Mouse (Mus musculus) heart, postnatal 36 days (tissue): Measurements from ENCODE around the gene Syf2. TPM values are rescaled to one million over a fixed set of nuclear protein-coding genes. Genes with fewer than 3 reads are reported as not detected.

ENCODE experiments used
- DNase-seq, 2 experiments: peaks; one replicate each; pipeline ENCODE4 v3.0.0; 2021 to 2022
- intact Hi-C: fragments of 180-260 bp; cut with DNase I; formaldehyde crosslinking; loops from one replicate; pipeline ENCODE4 v1.15.1; 2025
- total RNA-seq, 2 experiments: library from RNA; stranded (reverse); gene quantifications; 2 replicates each; pipeline ENCODE4 v1.2.3; 2021

The Syf2 gene
- total RNA-seq, 2 experiments from 2014 or later, result 56.1 to 65.6 TPM

DNA sequence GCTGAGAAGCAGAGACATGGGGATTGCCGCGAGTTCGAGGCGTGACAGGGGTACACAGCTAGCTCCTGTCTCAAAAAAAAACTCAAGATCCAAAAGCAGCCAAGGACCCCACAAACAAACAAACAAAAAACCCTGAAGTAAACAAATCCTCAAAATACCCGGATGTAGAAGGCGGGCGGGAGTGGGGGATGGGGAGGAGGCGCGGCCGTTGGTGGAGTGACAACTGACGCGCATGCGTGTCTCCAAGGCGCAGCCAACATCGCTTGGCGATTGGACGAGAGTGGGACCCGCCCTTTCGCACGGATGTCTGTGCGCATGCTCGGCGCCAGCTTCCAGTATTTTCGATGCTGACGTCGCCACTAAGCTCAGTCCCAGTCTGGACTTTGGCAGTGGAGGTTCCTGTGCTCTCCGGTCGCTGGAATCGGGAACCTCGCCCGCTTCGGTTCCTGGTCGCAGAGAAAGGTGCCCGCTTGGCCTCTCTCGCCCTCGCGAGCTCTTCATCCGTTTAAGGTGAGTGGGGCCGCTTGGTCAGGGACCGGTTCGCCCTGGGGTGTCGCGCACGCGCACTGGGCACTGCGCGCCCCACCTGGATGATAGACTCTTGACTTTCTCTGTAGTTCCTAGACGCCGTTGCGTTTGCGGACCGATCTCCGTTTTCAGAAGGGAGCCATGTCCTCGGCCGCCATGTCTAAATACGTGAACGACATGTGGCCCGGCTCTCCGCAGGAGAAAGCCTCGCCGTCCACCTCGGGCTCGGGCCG is 7.3 kb upstream of the Syf2 start, which contains the start of gene Rsrp1:
Gene Rsrp1 (plus strand): TSS at position 335 of the 761 bp plus-strand sequence.
- intact Hi-C loops, result no loop called here
- DNase-seq, result peak; percentile 98

GRCm38 (mm10) chr4:134924019-134924741 is 6.5 kb upstream of the Syf2 start:
- DNase-seq, result peak; percentile 61 to 72
- intact Hi-C loops, result no loop called here

DNA sequence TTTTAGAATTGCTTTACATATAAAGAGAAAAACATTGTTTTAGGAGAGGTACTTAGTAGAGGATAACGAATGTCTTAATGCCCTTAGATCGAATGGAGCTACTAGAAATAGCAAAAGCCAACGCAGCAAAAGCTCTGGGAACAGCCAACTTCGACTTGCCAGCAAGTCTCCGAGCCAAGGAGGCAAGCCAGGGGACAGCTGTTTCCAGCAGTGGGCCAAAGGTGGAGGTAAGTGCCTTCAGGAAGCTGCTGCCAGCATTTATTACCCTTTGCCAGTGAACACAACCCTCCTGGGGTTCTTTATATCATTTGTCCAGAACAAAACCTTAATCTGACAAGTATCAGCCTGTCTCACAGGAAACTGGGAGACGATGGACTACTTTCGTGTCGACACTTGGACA is 5.5 kb upstream of the Syf2 start:
- intact Hi-C loops, result no loop called here

GRCm38 (mm10) chr4:134927815-134928463 is 2.8 kb upstream of the Syf2 start:
- DNase-seq, result no peak
- intact Hi-C loops, result no loop called here

More for the DNA sequence above, 5.5 kb upstream of the Syf2 start:
- DNase-seq, result peak; percentile 33 to 37

- DNase-seq, result no peak
- intact Hi-C loops, result no loop called here
Observed at GRCm38 (mm10) chr4:134928464-134928836, 2.2 kb upstream of the Syf2 start.

DNA sequence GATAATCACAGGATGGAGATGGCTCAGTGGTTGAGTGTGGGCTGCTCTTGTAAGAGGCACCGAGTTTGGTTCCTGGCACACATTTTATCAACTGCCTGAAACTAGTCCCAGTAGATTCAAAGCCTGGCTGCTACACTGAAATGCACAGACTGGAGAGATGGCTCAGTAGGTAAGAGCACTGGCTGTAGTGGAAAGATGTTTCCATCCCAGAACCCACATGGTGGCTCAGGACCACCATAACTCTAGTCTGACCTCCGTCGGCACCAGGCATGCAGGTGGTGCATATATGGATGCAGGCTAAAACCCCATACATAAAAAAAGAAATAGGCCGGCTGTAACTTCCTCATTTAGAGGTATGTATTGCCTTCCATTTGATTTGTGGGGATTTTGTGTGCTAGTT is 1.2 kb upstream of the Syf2 start:
- DNase-seq, result no peak
- intact Hi-C loops, result no loop called here

GRCm38 (mm10) chr4:134930190-134930589 is 508 bp upstream of the Syf2 start:
- no peak for DNase-seq
- intact Hi-C loops, result loop anchor here (5.0 kb wide), 2 partner anchors 402 to 422 kb away; partner anchors contain the start of gene Srrm1

GRCm38 (mm10) chr4:134937240-134938176 is 6.8 kb downstream of the Syf2 start:
- intact Hi-C loops, result no loop called here
- DNase-seq, result peak in 1 of 2 experiments; percentile 18

DNA sequence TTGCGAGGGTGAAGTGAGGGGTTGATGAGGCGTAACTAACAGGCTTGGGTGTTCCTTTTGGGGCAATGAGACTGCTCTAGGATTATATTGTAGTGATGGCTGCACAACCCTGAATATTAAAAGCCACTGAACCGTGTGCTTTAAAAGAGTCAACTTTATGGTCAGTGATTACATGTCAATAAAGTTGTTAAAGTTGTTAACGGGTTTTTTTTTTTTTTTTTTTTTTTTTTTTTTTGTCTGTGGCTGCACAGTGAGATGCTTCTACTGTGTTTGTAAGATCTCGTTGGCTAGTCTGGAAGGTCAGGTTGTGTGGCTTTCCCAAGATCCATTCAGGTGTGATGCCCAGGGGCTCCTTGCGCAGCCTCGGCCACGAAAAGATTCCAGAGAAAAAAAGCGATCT is 9.2 kb downstream of the Syf2 start:
- intact Hi-C loops, result no loop called here

DNA sequence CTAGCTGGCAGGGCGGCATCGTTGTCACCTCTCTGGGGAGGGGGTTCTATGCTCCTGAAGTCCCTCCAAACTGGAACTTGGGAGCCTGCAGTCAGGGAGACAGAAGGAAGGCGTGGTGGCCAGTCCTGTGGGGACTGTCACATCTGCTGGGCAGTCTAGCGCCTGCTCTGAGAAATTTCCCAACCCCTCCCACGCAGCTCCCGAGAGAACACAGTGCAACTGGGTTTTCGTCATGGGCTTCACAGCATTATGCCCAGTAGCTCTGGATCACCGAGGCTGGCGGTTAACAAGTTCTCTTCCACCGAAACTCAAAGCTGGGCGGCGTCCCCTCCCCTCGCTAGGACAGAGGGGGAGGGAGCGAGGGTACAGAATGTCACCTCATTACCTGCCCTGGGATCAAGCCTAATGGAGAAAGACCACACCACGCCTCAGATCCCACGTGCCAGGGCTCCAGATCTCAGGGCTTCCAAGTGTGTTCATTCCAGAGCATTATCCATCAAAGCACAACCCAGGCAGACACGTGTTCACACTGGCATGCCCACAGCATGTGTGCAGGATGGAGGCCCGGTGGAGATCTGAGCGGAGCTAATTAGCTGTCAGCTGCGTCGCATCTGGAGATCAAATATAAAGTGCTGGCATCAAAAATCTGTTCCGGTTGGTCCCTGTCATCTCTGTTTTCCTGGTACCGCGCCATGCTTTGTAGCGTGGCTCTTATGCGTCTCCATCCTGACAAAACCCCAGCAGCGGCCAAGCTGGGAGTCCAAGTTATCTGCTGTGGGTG is 13.2 kb downstream of the Syf2 start:
- intact Hi-C loops, result no loop called here

More for the DNA sequence above, 9.2 kb downstream of the Syf2 start:
- no peak for DNase-seq

DNA sequence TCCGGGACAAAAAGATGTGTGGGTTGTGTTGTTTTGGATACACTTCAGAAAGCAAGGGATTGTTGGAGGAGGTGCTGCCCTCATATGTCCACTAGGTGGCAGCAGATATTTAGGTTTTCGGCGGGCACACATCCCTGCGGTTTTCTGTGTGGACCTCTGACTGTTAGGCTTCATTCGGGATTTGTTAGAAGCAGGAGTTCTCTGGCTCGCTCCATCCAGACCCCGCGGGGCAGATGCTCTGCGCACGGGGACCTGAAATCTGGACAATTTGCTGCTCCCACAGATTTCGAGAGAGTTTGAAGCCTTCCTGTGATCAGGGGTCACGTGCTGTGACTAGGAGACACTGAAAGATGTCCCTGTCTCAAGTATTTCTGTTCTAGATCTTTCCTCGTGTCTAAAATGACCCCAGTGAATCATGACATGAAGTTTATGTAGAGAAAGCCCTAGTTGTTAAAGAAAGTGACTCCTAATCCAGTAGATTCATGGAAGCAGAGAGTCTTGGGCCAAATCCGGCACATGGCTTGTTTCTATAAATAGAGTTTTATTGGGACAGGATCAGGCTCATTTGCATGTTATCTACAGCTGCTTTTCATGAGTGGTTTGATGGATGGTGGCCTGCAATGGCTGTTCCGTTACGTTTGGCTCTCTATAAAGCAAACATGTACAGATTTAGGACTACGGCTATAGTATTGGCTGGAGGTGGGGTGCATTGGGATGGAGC is 15.5 kb downstream of the Syf2 start:
- DNase-seq, result peak; percentile 72 to 79
- intact Hi-C loops, result loop anchor here (1.0 to 5.0 kb wide), 5 partner anchors 88 to 371 kb away; no protein-coding TSS in a partner anchor

More for the DNA sequence above, 13.2 kb downstream of the Syf2 start:
- no peak for DNase-seq

- DNase-seq, result no peak
- intact Hi-C loops, result no loop called here
Observed at GRCm38 (mm10) chr4:134950518-134951091, 19.9 kb downstream of the Syf2 start.

- intact Hi-C loops, result no loop called here
- peak in 1 of 2 experiments; percentile 18 for DNase-seq
Observed at GRCm38 (mm10) chr4:134954461-134954860, 23.8 kb downstream of the Syf2 start.

GRCm38 (mm10) chr4:134955196-134955595 is 24.5 kb downstream of the Syf2 start:
- no peak for DNase-seq
- intact Hi-C loops, result loop anchor here (5.0 kb wide), 1 partner anchor 63 kb away; no protein-coding TSS in a partner anchor

DNA sequence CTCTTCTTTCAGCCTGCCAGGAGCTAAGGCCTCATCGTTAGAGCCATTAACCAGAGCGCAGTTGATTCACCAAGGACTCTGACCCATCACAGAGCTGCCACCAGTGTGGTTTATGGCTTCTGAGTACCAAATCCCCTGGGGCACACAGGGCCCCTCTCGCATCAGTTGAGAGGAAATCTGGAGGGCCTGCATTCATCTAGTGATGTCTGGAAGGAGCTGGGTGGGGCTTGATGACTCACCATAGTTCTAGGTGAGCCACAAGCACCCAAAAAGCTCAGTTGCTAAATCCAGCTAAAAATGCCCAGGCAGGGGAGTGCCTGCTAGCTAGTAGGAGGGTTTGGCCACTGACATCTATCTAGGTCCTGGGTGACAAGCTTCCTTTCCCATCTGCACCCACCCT is 25.1 kb downstream of the Syf2 start:
- DNase-seq, result no peak
- intact Hi-C loops, result loop anchor here (5.0 kb wide), 1 partner anchor 64 kb away; no protein-coding TSS in a partner anchor

DNA sequence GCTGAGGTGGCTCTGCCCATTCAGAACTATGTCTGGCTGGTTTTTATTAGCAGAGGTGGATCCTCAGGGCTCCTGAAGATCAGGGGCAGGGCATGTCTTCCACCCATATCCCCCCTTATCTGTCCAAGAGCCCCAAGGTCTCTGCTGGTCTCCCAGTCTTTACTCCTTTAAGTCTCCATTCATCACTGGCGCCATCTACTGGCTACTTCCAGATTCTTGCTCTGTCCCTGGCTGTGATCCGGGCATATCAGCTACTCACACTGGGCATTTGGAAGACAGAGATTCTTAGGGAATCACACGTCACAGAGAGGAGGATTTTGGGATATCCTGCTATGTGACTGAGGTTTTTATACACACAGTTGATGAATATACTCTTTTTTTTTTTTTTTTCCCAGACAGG is 25.6 kb downstream of the Syf2 start:
- DNase-seq, result peak; percentile 75 to 77
- intact Hi-C loops, result loop anchor here (5.0 kb wide), 1 partner anchor 64 kb away; no protein-coding TSS in a partner anchor

DNA sequence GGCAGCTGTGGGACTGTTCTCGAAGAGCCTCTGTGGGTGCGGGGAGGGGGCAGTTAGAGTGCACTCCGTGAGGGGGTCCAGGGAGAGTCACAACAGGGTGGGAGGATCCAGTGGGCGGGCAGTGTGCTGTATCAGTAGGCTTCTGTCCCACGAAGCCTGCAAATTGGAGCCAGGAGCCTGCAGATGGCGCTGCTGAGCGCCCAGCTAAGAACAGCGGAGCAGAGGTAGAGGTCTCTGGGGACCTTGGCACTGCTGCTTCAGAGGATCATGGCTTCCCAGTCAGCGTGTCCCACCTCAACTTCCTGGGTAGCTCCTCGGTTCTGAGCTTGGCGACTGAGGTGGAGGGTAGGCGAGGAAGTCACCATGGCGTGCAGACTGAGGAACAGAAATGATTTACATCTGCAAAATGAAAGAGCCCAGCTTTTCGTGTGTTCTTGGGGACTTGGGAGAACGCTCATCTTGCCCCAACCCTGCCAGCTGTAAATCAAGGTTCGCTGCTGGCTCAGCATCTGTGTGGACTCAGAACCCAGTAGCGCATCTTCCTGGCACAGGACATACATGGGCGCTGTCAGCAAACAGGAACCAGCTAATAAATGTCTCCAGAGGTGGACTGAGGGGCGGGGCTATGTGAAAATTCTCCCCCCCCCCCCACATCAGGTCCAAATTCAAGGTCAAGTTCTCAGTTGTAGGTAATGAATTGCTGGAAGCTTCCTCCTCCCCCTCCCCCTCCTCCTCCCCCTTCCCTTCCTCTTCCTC is 32.5 kb downstream of the Syf2 start:
- DNase-seq, result no peak
- intact Hi-C loops, result no loop called here
